Mouse (Mus musculus) CD8-positive naive resting alpha-beta T cell, adult 2 months (primary cell): ENCODE results near the gene Tnrc18.

Experiments
- DNase-seq, 2 experiments: peaks; one replicate each; pipeline ENCODE4 v3.0.0; 2022; ENCODE audit warnings: low read depth in 2 of 2, low spot score in 2 of 2

Gene Tnrc18

GRCm38 (mm10) chr5:142726748-142727147 lies 90.7 kb downstream of the Tnrc18 start:
- DNase-seq, result no peak

DNA sequence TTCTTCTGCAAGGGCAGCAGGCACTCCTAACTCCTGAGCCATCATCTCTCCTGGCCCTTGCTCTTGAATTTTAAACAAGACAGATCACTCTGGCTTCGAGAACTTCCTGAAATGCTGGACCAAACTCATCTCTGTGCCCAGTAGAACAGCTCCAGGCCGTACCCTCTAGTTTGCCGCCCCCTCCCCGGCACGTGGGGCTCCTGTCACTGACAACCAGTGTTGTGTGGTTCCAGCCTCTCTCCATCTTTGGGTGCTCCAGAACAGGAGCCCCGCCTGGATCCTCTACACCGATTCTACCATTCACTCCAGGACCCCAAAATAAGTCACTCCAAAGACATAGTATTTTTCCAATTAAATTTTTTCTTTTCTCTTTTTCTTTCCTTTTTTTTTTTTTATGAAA lies 93.2 kb downstream of the Tnrc18 start:
- no peak for DNase-seq

DNA sequence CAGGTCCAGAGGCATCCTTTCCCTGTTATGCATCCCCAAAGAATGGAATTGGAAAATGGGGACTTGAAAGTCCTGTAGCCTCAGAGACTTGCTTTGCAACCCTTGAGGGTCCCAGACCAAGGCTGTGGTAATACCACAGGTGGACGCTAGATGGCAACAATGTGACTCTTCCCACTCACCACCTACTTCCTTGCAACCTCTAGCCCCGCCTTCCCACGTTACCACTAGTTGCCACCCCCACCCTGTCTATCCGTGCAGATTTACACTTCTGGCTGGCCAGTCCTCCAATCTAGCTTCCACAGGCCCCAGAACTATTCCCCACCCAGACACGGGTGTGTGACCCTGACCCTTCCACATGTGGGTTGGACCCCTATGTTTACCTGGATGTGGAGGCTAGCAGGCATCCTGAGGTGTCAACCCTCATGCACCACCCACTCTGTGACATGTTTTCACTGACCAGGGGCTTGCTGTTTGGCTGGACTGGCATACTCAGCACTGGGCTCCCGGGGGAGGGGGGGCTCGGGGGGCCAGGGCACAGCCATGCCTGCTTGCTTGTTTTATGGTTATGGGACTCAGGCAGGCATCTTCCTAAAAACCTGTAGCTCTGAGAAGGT lies 93.8 kb downstream of the Tnrc18 start:
- DNase-seq, result peak; percentile 46 to 52

DNA sequence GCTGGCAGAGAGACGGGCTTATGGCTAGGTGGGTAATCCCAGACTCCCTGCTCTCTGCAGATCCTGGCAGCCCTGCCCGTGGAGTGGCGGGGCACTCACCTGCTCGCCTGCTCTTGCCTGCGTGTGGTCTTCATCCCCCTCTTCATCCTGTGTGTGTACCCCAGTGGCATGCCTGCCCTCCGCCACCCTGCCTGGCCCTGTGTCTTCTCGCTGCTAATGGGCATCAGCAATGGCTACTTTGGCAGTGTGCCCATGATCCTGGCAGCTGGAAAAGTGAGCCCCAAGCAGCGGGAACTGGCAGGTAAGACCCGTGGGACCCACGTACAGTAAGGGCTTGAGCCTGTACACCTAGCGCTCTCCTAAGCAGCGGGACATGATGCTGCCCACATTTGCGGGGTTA lies 97.6 kb downstream of the Tnrc18 start:
- DNase-seq, result no peak

DNA sequence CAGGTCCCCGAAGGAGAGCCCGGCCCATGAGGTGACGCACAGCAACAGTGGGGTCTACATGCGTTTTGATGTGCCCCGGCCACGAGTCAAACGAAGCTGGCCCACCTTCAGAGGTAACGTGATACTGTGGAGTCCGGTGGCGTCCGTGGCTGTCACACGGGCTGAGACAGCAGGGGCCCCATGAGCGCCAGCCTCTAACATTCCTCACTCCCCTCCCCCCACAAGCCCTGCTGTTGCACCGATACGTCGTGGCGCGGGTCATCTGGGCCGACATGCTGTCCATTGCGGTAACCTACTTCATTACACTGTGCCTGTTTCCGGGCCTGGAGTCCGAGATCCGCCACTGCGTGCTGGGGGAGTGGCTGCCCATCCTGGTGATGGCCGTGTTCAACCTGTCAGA lies 99.0 kb downstream of the Tnrc18 start:
- DNase-seq, result no peak

DNA sequence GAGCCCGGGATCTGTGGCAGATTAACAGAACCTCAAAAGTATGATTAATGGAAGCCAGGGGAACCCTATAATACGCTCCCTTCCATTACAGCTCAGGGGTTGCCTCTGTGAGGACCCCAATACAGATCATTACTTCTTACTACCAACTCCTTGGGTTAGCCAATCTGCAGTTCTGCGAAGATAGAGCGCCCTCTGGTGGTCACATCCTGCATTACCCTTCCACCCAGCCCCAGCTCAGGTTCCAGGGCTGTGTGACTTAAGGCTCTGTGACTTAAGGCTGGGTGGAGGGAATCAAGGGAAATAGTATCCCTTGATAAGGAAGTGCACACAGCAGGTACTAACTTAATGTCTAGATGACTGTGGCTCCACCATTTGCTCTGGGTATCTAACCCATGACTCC lies 99.4 kb downstream of the Tnrc18 start:
- peak; percentile 69 to 76 for DNase-seq

DNA sequence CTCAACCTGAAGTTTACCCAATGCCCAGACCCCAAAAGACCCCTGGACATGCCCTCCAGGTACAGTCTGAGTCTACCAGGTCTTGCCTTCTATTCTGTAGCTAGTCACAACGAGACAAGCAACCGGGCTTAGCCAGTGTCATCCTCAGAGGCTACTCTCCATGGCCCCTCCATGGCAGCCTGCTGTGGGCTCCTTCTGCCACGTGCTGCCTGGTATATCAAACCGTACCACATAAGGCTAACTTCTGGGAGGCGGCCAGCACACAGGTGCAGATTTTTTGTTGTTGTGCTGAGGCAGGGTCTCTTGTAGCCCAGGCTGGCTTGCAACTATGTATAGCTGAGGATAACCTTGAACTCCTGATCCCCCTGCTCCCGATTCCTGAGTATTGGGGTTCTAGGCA lies 101.4 kb downstream of the Tnrc18 start:
- DNase-seq, result no peak

DNA sequence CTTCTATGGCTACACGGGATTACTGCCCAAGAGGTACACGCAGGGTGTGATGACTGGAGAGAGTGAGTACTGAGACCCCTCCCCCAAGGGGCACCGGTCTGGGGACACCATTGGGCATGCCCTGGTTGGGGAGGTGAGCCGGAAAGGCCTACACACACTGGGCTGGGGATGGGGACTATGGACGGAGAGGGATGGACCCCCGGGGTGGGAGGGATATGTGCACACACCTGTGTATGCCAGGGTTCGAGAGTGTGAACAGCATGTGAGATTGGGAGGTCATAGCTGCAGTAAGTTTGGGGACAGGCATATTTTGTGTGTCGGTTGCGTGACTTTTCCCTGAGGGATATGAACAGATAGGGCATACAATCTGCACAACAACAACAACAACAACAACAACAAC lies 102.4 kb downstream of the Tnrc18 start:
- DNase-seq, result no peak

- no peak for DNase-seq
Observed at GRCm38 (mm10) chr5:142713966-142714365, 103.5 kb downstream of the Tnrc18 start.

- DNase-seq, result no peak
Observed at GRCm38 (mm10) chr5:142712373-142712772, 105.1 kb downstream of the Tnrc18 start.

- no peak for DNase-seq
Observed at GRCm38 (mm10) chr5:142709436-142709835, 108.0 kb downstream of the Tnrc18 start.

DNA sequence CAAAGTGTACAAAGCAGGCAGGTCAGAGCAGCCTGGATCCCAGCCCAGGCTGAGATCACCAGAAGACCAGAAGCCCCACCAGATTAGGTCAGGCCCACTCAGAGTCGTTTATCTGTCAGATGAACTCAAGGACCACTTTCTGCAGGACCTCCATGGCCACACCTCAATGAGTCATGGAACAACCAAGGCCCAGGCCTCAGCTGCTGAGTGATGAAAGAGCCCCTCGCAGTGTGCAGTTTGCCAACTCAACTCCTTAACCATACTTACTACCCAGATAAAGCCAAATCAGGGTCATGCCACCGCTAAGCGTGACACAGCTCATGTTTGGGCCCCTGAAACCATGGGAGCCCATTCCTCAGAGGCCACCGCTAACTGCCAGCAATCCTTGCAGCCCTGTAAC lies 109.8 kb downstream of the Tnrc18 start:
- no peak for DNase-seq

DNA sequence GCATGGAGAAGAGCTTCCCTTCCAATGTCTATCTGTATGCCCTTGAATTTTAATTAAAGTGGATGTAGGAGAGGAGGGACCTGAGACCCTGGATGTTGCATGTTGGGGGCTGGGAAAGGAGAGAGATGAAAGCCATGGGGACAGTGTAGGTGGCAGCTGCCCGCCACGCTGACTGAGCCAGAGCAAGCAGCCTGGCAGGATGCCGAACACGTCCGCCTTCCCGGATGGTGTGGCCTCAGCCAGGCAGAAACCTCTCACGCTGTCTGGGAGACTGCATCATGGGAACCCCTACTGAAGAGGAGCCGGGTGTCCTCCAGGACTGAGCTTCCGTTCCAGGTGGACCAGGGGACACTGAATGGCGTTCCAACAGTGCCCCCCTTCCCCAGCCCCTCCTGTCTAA lies 113.9 kb downstream of the Tnrc18 start:
- DNase-seq, result no peak

DNA sequence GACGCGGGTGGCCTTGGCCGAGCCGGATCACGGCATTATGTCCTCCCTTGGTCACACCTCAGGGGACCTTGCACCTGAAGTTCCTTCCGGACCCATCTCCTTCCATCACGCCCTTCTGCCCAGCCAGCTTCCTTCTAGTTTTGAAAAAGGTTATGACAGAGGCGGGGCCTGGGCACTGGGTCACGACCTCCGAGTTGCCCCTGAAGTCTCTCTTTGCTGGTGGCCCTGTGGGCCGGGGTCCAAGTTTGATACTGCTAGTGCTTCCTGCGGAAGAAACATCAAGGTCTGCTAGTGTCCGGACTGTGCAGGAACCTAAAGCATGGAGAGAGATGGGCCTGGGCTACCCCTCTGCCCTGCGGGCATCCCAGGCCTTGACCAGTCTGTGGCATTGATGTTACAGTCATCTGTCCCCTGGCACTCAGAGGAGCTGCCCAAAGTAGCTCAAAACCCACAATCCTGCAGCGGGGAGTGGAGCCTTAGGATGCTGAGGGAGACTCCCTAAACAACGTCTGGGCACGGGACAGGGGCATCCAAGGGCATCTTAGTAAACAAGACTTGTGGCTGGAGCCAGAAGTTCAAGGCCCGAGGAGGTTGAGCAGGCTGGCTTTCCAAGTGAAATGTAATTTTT lies 114.8 kb downstream of the Tnrc18 start:
- DNase-seq, result no peak

DNA sequence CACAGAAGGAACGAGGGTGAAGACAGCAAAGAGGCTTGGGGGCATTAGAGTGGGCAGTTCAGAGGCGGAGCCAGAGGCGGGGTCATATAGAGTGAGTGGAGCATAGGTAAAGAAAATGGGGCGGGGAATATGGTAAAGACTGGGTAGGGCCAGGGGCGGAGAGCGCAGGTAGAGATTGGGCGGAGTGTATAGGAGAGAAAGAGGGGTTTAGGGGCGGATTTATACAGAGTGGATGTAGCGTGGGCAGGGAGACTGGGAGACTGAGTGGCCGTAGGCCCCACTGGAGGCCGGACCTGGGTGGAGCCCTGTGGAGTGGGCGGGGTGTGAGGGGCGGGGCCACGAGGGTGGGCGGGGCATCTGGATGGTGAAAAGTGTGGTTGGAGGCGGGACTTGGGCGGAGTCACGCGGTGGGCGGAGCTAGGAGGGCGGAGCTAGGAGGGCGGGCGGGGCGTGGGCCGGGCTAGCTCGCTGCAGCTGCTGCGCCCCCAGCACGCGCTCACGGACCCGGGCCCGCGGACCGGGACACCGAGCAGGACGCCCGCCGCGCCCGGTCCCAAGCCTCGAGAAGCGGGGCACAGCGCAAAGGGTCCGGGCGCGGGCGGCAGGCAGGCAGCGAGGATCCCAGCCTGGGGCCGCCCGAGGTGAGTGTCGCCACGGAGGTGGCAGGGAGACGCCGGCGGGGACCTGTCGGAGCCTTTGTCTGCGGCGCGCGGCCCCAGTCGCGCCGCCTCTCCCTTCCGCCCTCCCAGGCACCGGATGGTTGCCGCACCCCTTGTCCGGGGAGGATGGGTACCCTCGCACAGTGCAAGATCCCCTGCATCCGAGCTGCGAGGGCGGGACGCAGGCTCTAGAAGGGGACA lies 115.6 kb downstream of the Tnrc18 start:
- no peak for DNase-seq

DNA sequence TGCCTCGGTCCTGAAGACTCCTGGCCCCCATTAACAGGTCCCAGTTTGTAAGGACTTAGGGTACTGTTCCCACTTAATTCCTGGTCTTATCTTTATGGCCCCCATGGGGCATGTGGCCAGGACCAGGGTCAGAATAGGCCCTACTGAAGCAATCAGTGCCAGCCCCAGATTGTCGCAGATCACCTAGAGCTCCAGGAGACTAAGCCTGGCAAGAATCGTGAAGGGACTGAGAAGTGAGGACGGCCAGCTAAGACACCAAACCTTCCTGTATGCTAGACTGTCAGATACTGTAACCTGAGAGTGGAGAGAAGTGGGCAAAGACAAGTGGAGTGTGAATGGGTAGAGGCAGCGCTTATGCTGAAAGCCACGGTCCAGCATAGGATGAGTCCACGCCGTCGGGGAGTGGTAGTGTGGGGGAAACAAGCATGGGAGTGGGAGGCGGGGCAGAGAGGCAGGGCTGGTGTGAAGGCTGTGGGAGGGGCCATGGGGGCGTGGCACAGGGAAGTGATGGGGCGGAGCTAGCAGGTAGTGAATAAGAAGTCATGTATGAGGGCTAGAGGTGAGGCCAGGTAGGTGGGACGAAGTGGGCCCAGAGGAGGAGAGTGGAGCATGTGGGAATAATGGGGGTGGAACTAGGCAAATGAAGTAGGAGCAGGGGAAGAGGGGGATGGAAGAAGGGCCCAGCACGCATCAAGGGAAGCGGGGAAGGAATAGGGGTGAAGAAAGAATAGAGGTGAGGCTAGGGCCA lies 116.4 kb downstream of the Tnrc18 start:
- DNase-seq, result no peak

GRCm38 (mm10) chr5:142697742-142698141 lies 119.7 kb downstream of the Tnrc18 start:
- DNase-seq, result no peak

GRCm38 (mm10) chr5:142696865-142697264 lies 120.6 kb downstream of the Tnrc18 start:
- no peak for DNase-seq

DNA sequence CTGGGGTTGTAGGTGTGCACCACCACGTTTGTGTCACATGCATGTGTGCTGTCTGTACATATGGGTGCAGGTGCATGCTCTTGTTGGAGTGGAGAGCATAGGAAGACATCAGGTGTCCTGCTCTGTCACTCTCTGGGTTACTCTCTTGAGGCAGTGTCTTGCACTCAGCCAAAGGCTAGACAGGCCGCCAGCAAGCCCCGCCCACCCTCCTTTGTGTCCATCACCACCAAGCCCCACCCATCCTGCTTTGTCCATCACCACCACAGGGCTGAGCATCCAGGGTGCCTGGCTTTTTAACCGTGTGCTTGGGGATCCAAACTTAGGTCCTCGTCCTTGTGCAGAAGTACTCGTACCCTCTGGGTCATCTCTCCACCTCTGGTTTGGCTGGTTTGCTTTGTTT lies 121.2 kb downstream of the Tnrc18 start:
- DNase-seq, result no peak

- no peak for DNase-seq
Observed at GRCm38 (mm10) chr5:142694627-142695340, 122.7 kb downstream of the Tnrc18 start.
